Mouse (Mus musculus) kidney, embryonic 14.5 days (tissue): ENCODE results near the gene Nell2. TPM values are rescaled to one million over a fixed set of nuclear protein-coding genes. Genes with fewer than 3 reads are reported as not detected.

Experiments
- ATAC-seq: fragments of 200-750 bp; cut with Nextera tagmentation; 2 replicates; pipeline ENCODE4 v1.8.0; 2017; ENCODE audit warnings: moderate number of reproducible peaks, mild to moderate bottlenecking, moderate TSS enrichment, moderate library complexity; ENCODE audit not compliant: low FRiP score, low TSS enrichment
- H3K27ac ChIP-seq: fragments of 300-500 bp; sonication (generic); 2 replicates; pipeline ENCODE4 v1.5.1; 2014; ENCODE audit warnings: low read depth, mild to moderate bottlenecking, low read length, moderate library complexity, mixed read lengths
- H3K27me3 ChIP-seq: fragments of 300-500 bp; sonication (generic); 2 replicates; pipeline ENCODE4 v1.6.1; 2014; ENCODE audit warnings: mild to moderate bottlenecking, low read length; ENCODE audit not compliant: control insufficient read depth, insufficient read depth
- H3K36me3 ChIP-seq: fragments of 300-500 bp; sonication (generic); 2 replicates; pipeline ENCODE4 v1.6.1; 2014; ENCODE audit warnings: low read length, mixed read lengths; ENCODE audit not compliant: control insufficient read depth, insufficient read depth
- H3K4me1 ChIP-seq: fragments of 300-500 bp; sonication (generic); 2 replicates; pipeline ENCODE4 v1.6.1; 2014; ENCODE audit warnings: low read length, mixed read lengths; ENCODE audit not compliant: control insufficient read depth, insufficient read depth
- H3K4me2 ChIP-seq: fragments of 300-500 bp; sonication (generic); replicated peaks from 2 replicates; pipeline ENCODE4 v1.6.1; 2014; ENCODE audit warnings: low read depth, mild to moderate bottlenecking, low read length
- H3K4me3 ChIP-seq: fragments of 300-500 bp; sonication (generic); 2 replicates; pipeline ENCODE4 v1.5.1; 2014; ENCODE audit warnings: mild to moderate bottlenecking, low read length
- H3K9ac ChIP-seq: fragments of 300-500 bp; sonication (generic); 2 replicates; pipeline ENCODE4 v1.6.1; 2014; ENCODE audit warnings: low read depth, mild to moderate bottlenecking, low read length, moderate library complexity
- H3K9me3 ChIP-seq: fragments of 300-500 bp; sonication (generic); 2 replicates; pipeline ENCODE4 v1.6.1; 2016; ENCODE audit warnings: low read length; ENCODE audit not compliant: control insufficient read depth
- WGBS: fragments of 180-500 bp; shearing (Covaris S2); extraction: QIAGEN DNeasy Blood & Tissue Kit; methylation state at CpG from one replicate; pipeline ENCODE4 v1.1.7; 2014; 5-methylcytosine and 5-hydroxymethylcytosine counted together
- polyA plus RNA-seq: library from polyadenylated mRNA; unstranded; fragments of >200 nt; fragmentation: Nextera tagmentation; extraction: Ambion mirVana; gene quantifications from 2 replicates; pipeline ENCODE4 v1.2.1, GENCODE M21; 2014

The Nell2 gene
- polyA plus RNA-seq, 1 experiment from 2014 or later = 11.2 TPM

DNA sequence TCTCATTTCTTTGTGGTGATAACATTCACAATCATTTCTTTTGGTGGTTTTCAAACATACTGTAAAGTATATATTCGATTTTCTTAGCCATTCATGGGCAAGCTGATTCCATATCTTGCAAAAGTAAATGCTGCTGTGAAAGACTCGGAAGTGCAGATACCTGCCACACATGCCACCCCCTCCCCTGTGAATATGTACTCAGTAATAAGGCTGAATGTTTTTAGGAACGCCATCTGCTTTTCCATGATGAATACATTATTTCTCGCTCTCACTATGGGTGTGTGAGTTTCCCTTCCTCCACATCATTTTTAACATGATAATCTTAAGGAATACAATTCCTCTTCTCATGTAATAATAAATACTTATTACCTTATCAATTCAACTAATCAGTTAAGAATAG, 90.6 kb downstream of the Nell2 start:
- no peak for ATAC-seq
- Histone ChIP-seq H3K27me3 (no peaks in the 10 kb centered on the region), H3K4me1 (no peaks in the 10 kb centered on the region), H3K9me3 (no peaks in the 10 kb centered on the region), H3K4me3 (no peak overlapping the region), H3K4me2 (no peak overlapping the region), H3K9ac (no peak overlapping the region), H3K27ac (no peak overlapping the region), H3K36me3 (no peaks in the 10 kb centered on the region)
- 92% methylated on average over 4 of the region's 4 CpGs for WGBS

DNA sequence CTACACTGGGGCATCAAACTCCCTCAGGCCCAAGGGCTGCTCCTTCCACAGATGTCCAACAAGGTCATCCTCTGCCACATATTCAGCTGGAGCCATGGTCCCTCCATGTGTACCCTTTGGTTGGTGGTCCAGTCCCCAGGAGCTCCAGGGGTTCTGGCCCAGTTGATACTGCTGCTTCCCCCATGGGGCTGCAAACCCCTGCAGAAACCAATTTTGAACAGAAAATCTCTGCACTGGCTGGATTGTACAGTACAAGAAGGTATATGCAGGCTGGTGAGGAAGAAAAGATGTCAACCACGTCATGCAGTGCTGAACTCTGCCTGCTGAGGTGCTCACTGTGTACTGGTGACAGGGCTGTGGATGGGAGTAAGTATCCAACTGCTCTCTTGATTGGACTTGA, 92.1 kb downstream of the Nell2 start:
- no peak overlapping the region for H3K27ac ChIP-seq
- WGBS = 78% methylated on average over 1 of the region's 1 CpGs
- no peak overlapping the region for H3K4me3 ChIP-seq
- H3K4me2 ChIP-seq = no peak overlapping the region
- H3K9ac ChIP-seq = no peak overlapping the region
- H3K27me3 ChIP-seq = no peaks in the 10 kb centered on the region
- ATAC-seq = no peak
- no peaks in the 10 kb centered on the region for H3K9me3 ChIP-seq
- no peaks in the 10 kb centered on the region for H3K4me1 ChIP-seq
- no peaks in the 10 kb centered on the region for H3K36me3 ChIP-seq

DNA sequence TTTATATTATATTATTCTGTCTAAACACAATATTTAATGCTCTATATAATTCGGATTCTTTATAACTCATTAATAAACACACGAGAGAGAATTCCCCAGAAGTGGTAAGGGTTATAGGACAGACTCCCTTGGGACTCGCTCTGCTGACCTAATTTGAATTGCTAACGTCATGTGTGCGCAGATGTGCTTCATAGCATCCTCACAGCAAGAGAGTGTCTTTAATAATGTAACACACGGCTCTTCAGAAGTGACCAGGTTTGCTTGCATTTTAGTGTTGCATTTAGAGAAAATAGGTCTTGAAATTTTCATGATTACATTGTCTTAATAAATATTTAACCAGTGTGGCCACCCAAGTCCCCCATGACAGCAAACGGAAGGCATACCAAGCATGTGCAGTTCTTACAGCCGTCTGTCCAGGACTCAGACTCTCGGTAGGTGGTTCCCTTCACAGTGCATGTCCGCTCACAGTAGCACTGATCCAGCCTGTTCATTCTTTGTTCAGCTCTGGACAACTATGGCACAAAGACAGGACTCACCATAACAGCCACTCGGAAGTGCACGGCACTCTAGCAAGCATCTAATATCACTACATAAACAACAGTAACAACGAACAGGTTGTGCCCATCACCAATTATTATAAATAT, 97.1 kb downstream of the Nell2 start:
- WGBS = 82% methylated on average over 13 of the region's 13 CpGs
- no peak for ATAC-seq
- no peaks in the 10 kb centered on the region for H3K4me1 ChIP-seq
- no peak overlapping the region for H3K9ac ChIP-seq
- no peak overlapping the region for H3K4me3 ChIP-seq
- no peak overlapping the region for H3K4me2 ChIP-seq
- H3K27me3 ChIP-seq = no peaks in the 10 kb centered on the region
- H3K9me3 ChIP-seq = no peaks in the 10 kb centered on the region
- no peaks in the 10 kb centered on the region for H3K36me3 ChIP-seq
- no peak overlapping the region for H3K27ac ChIP-seq

DNA sequence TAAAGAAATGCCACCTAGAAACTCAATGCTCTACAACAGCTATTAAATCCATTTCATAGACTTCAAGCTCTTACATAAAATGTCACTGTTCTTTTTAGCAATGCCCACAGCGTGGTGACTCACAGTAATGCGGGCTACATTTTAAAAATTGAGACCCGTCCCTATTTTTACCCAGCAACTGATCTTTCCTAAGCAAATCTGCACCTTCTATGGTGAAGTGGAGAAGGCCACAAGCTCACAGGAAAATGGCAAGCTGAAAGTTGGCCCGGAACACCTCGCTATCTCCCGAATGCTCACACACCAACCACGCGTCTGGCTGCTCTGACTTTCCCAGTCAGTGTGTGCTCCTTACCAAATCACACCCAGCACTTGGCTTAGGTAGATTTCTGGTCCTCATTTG, 98.4 kb downstream of the Nell2 start:
- WGBS = 97% methylated on average over 8 of the region's 8 CpGs
- no peaks in the 10 kb centered on the region for H3K4me1 ChIP-seq
- no peaks in the 10 kb centered on the region for H3K9me3 ChIP-seq
- no peak overlapping the region for H3K4me2 ChIP-seq
- H3K9ac ChIP-seq = no peak overlapping the region
- H3K27me3 ChIP-seq = no peaks in the 10 kb centered on the region
- no peak overlapping the region for H3K4me3 ChIP-seq
- ATAC-seq = no peak
- no peak overlapping the region for H3K27ac ChIP-seq
- H3K36me3 ChIP-seq = no peaks in the 10 kb centered on the region

DNA sequence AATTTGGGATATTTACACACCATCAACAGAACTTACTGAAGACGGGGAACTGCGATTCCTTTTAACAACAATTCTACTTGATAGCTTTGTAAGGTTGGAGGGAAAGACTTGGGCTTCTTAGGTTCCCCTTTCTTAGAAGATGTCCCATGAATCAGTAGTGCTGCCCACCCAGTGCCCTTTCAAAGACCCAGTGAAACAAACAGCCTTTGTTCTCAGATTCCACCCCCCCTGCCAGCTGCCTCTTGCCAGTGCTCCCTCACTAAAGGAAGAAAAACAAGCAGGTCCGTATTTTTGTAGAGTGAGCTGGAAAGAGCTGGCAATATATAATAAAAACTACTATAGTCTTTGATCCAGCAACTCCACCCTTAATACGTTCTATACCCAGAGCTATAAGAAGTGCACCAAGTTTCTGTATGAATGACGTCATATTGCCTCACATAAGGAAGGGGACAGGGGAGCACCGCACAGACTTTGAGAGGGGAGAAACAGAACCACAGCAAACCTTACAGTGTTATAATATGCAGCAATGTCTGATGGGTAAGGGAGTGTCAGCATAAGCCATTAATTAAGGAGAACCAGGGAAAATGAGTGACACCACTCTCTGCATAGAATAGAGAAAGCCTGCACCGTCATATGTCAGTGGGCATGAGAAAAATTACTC, 100.2 kb downstream of the Nell2 start:
- Histone ChIP-seq H3K27me3 (no peaks in the 10 kb centered on the region), H3K9me3 (no peaks in the 10 kb centered on the region), H3K36me3 (no peaks in the 10 kb centered on the region), H3K4me2 (no peak overlapping the region), H3K4me3 (no peak overlapping the region), H3K9ac (no peak overlapping the region), H3K27ac (no peak overlapping the region), H3K4me1 (no peaks in the 10 kb centered on the region)
- ATAC-seq = no peak
- WGBS = 48% methylated on average over 7 of the region's 7 CpGs

DNA sequence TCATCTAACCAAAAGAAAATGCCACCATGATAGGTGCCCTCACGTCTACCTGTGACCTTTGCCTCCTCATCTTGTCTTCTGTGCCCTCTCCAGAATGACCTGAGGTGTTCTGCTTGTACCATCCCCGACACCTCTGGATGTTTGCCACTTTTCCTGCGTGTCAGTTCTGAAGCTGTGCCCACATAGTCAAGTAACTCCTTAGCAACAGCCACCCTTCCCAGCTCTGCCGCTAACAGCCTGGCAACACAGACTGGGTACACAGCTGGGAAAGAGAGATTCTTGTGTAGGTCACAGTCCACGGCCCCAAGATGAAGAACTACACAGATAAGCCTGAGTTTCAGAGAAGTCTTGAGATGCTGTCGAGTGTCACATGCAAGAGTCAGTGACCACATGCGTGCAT, 103.3 kb downstream of the Nell2 start:
- no peaks in the 10 kb centered on the region for H3K27me3 ChIP-seq
- ATAC-seq = no peak
- H3K36me3 ChIP-seq = no peaks in the 10 kb centered on the region
- H3K4me2 ChIP-seq = no peak overlapping the region
- no peak overlapping the region for H3K9ac ChIP-seq
- WGBS = 89% methylated on average over 7 of the region's 7 CpGs
- H3K27ac ChIP-seq = no peak overlapping the region
- no peaks in the 10 kb centered on the region for H3K9me3 ChIP-seq
- H3K4me1 ChIP-seq = no peaks in the 10 kb centered on the region
- H3K4me3 ChIP-seq = no peak overlapping the region

DNA sequence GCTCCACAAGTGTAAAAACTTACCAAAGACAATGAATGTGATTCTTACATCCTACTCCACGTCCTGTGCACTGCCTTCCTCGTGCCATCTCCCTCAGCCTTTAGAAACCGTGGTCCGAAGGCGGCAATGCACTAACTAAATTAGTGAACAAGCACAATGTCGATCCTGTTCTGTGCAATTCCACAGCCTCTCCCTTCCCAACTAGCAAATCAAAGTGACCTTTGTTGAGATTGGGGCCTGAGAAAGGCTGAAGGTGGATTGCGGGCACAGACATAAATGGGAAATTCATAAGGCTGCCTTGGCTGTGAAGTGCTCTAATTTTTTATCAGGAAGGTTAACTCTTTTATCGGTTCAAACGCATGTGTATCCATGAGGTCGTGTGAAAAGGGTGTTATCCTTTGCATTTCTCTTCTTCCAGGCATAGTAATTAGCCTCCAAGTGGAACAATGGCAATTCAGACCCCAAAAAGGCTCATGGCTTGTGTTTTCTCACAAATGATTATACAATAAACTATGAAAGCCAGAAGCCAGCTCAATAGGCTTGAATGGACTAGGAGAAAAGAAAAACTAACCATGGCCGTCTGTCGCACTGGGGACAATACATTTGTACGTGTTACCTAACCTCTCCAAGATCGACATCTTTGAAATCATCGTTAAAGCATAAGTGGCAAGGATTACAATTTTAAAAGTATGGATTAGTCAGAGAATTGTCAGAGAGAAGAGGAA, 106.0 kb downstream of the Nell2 start:
- Histone ChIP-seq H3K4me2 (no peak overlapping the region), H3K9me3 (no peaks in the 10 kb centered on the region), H3K4me3 (no peak overlapping the region), H3K9ac (no peak overlapping the region), H3K27me3 (no peaks in the 10 kb centered on the region), H3K4me1 (no peaks in the 10 kb centered on the region), H3K27ac (no peak overlapping the region), H3K36me3 (no peaks in the 10 kb centered on the region)
- WGBS = 92% methylated on average over 15 of the region's 15 CpGs
- no peak for ATAC-seq

DNA sequence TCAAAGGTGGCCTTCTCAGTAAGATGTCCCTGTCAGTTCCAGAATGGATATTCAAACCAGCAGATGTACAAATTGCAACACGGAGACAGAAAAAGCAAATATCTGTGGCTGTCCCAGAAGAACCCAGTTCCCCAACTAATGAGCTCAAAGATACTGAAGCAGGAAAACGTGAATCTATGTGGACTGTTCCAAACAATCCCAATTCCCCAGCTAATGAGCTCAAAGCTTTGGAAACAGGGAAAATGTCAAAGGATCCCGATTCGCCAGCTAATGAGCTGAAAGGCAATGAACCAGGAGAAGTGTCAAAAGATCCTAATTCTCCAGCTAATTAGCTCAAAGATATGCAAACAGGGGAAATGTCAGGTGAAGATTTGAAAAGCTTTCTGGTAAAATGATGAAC, 109.7 kb downstream of the Nell2 start:
- H3K4me3 ChIP-seq = no peak overlapping the region
- H3K4me1 ChIP-seq = no peaks in the 10 kb centered on the region
- H3K27ac ChIP-seq = no peak overlapping the region
- H3K9ac ChIP-seq = no peak overlapping the region
- ATAC-seq = no peak
- H3K27me3 ChIP-seq = no peaks in the 10 kb centered on the region
- H3K4me2 ChIP-seq = no peak overlapping the region
- no peaks in the 10 kb centered on the region for H3K36me3 ChIP-seq
- no peaks in the 10 kb centered on the region for H3K9me3 ChIP-seq
- 86% methylated on average over 4 of the region's 4 CpGs for WGBS
